ENCODE assay signal across 20 mouse cellular contexts in genomic region chr19:44257377-44257966, GRCm38 (mm10). TPM values are rescaled to one million over a fixed set of nuclear protein-coding genes. Genes with fewer than 3 reads are reported as not detected.
A peak's percentile ranks its signal among the peaks of the same experiment; 100 is the strongest.
DNase-seq lines count a peak whose midpoint lies in the region; ATAC-seq and TF ChIP-seq lines count a peak whose summit lies in the region.
"Had no signal": no experiment of that assay in that cellular context is flagged by ENCODE, and none has a peak within 500 bp of the region (broad histone marks: within the 10 kb centered on the region; RNA-seq: fewer than 3 reads in every experiment).

No protein-coding gene starts in this region.

- H3K4me2 ChIP-seq in kidney, embryonic 14.5 days (replicated peaks; ENCODE audit: low read depth, low read length): no peak overlapping the region
- H3K4me2 ChIP-seq: embryonic facial prominence, embryonic 12.5 days; forebrain, embryonic 13.5 days; forebrain, embryonic 15.5 days had no signal

- peaks cover 63% of the 10 kb centered on the region for H3K4me1 ChIP-seq in E14TG2a.4 (replicated peaks; ENCODE audit: low read depth, low read length)
- H3K4me1 ChIP-seq in kidney, embryonic 14.5 days (ENCODE audit: control insufficient read depth, insufficient read depth, low read length): no peaks in the 10 kb centered on the region
- H3K4me1 ChIP-seq: forebrain, embryonic 13.5 days; forebrain, embryonic 15.5 days had no signal

- no peak for TF ChIP-seq CTCF in E14TG2a.4 (conservative IDR thresholded peaks at IDR 0.05; ENCODE audit: low read length)

- peak; percentile 51 for ATAC-seq in CD4-positive, CD25-positive, alpha-beta regulatory T cell, adult 4 months
- no peak for ATAC-seq in kidney, embryonic 14.5 days (ENCODE audit: low FRiP score, low TSS enrichment)
- ATAC-seq: forebrain, embryonic 13.5 days; forebrain, embryonic 15.5 days; forebrain, postnatal 0 days had no signal

- peaks cover 39% of the 10 kb centered on the region for H3K9me3 ChIP-seq in E14TG2a.4 (ENCODE audit: low read length)
- no peaks in the 10 kb centered on the region for H3K9me3 ChIP-seq in kidney, embryonic 14.5 days (ENCODE audit: control insufficient read depth, low read length)
- H3K9me3 ChIP-seq: embryonic facial prominence, embryonic 10.5 days; embryonic facial prominence, embryonic 12.5 days; forebrain, embryonic 13.5 days; forebrain, embryonic 15.5 days had no signal

- H3K4me3 ChIP-seq in E14TG2a.4 (replicated peaks; ENCODE audit: low read length): peak overlapping the region; percentile 2; the same call in 1 of the 2 replicates
- no peak overlapping the region for H3K4me3 ChIP-seq in kidney, embryonic 14.5 days (ENCODE audit: low read length)
- H3K4me3 ChIP-seq: embryonic facial prominence, embryonic 10.5 days; embryonic facial prominence, embryonic 12.5 days; forebrain, embryonic 13.5 days; forebrain, embryonic 15.5 days had no signal

- no peaks in the 10 kb centered on the region for H3K27me3 ChIP-seq in E14TG2a.4 (ENCODE audit: insufficient read depth, low read length)
- no peaks in the 10 kb centered on the region for H3K27me3 ChIP-seq in kidney, embryonic 14.5 days (ENCODE audit: control insufficient read depth, insufficient read depth, low read length)
- H3K27me3 ChIP-seq: embryonic facial prominence, embryonic 12.5 days; forebrain, embryonic 13.5 days; forebrain, embryonic 15.5 days had no signal

- no peak overlapping the region for H3K9ac ChIP-seq in kidney, embryonic 14.5 days (ENCODE audit: low read depth, low read length)
- H3K9ac ChIP-seq: embryonic facial prominence, embryonic 12.5 days; forebrain, embryonic 13.5 days; forebrain, embryonic 15.5 days; forebrain, postnatal 0 days had no signal

- H3K27ac ChIP-seq in kidney, embryonic 14.5 days (ENCODE audit: low read depth, low read length): no peak overlapping the region
- H3K27ac ChIP-seq: embryonic facial prominence, embryonic 10.5 days; embryonic facial prominence, embryonic 12.5 days; forebrain, embryonic 13.5 days; forebrain, embryonic 15.5 days had no signal

- H3K36me3 ChIP-seq in E14TG2a.4 (ENCODE audit: insufficient read depth, low read length): no peaks in the 10 kb centered on the region
- H3K36me3 ChIP-seq in kidney, embryonic 14.5 days (ENCODE audit: control insufficient read depth, insufficient read depth, low read length): no peaks in the 10 kb centered on the region
- H3K36me3 ChIP-seq: embryonic facial prominence, embryonic 10.5 days; embryonic facial prominence, embryonic 12.5 days; forebrain, embryonic 15.5 days had no signal

- 89% methylated on average over 13 of the region's 13 CpGs for WGBS in kidney, embryonic 14.5 days

- peak; percentile 53 for DNase-seq in induced T-regulatory cell, adult 2 months (ENCODE audit: low read depth)
- DNase-seq in right cerebral cortex, postnatal 36 days (ENCODE audit: low spot score in 2 of 2): no peak
- DNase-seq in thymus, adult 18-20 months: no peak
- no peak for DNase-seq in layer of hippocampus, postnatal 25 days (ENCODE audit: extremely low spot score in 1 of 2, low spot score in 1 of 2)
- DNase-seq: adrenal gland, adult 8-10 months; adrenal gland, postnatal 14 days; adrenal gland, postnatal 36 days; cerebellum, adult 11-12 months; cerebellum, adult 2 months; cerebellum, adult 9-10 months; cerebellum, postnatal 10 days; cerebellum, postnatal 25 days; forebrain, postnatal 0 days had no signal

RNA-seq across cellular contexts. Expression of gene Scd2, which starts 36.0 kb away (rescaled TPM):
- 10 to 100 TPM; 40.3 to 46.7 TPM for polyA plus RNA-seq in CD4-positive, CD25-positive, alpha-beta regulatory T cell, adult 4 months (2017; shearing (Covaris generic))
- total RNA-seq in layer of hippocampus, postnatal 25 days (2021): 100 to 1,000 TPM; 642 to 712 TPM
- 103 and 205 TPM in 2 replicates for polyA plus RNA-seq in kidney, embryonic 14.5 days (2014; fragmentation: Nextera tagmentation; extraction: Ambion mirVana)

RNA-seq across cellular contexts. Expression of gene Scd3, which starts 54.4 kb away (rescaled TPM):
- polyA plus RNA-seq in CD4-positive, CD25-positive, alpha-beta regulatory T cell, adult 4 months (2017; shearing (Covaris generic)): not detected
- total RNA-seq in layer of hippocampus, postnatal 25 days (2021): 1 to 10 TPM; 1.1 to 1.6 TPM
- polyA plus RNA-seq in kidney, embryonic 14.5 days (2014; fragmentation: Nextera tagmentation; extraction: Ambion mirVana): 0.12 and 0.96 TPM in 2 replicates
- total RNA-seq: adrenal gland, postnatal 14 days had no signal
